Mouse (Mus musculus) MEL (cell line): ENCODE data around the gene Eif2ak4.

ENCODE experiments used
- CHD2 ChIP-seq: IDR thresholded peaks from 2 replicates; pipeline ENCODE4 v1.6.1; 2011; ENCODE audit warnings: low read length, improper control_type of control experiment
- CTCF ChIP-seq, 3 experiments: IDR thresholded peaks in 2 of 3; conservative IDR thresholded peaks in 1 of 3; 2 replicates each; pipeline ENCODE4 v1.5.1; 2011 to 2012; ENCODE audit warnings: low read length in 3 of 3, low read depth in 2 of 3, mild to moderate bottlenecking in 2 of 3, improper control_type of control experiment in 1 of 3, inconsistent platforms in 1 of 3, mixed read lengths in 1 of 3, moderate library complexity in 1 of 3; ENCODE audit not compliant: control insufficient read depth in 1 of 3, insufficient read depth in 1 of 3, poor library complexity in 1 of 3, severe bottlenecking in 1 of 3
- EP300 ChIP-seq, 2 experiments: IDR thresholded peaks; 2 replicates each; pipeline ENCODE4 v1.6.1; 2011; ENCODE audit warnings: improper control_type of control experiment in 2 of 2, low read length in 2 of 2, low read depth in 1 of 2, mild to moderate bottlenecking in 1 of 2
- GABPA ChIP-seq: IDR thresholded peaks from 2 replicates; pipeline ENCODE4 v1.6.1; 2012; ENCODE audit warnings: low read depth, mild to moderate bottlenecking, inconsistent platforms, low read length, improper control_type of control experiment, moderate library complexity
- POLR2A ChIP-seq, 2 experiments: IDR thresholded peaks; 2 replicates each; pipeline ENCODE4 v1.6.1; 2011 to 2012; ENCODE audit warnings: low read length in 2 of 2, mild to moderate bottlenecking in 2 of 2, control low read depth in 1 of 2, improper control_type of control experiment in 1 of 2, low read depth in 1 of 2, moderate library complexity in 1 of 2; ENCODE audit not compliant: control insufficient read depth in 1 of 2, insufficient read depth in 1 of 2, poor library complexity in 1 of 2
- RAD21 ChIP-seq: IDR thresholded peaks from 2 replicates; pipeline ENCODE4 v1.6.1; 2011; ENCODE audit warnings: mild to moderate bottlenecking, low read depth, low read length, improper control_type of control experiment
- TCF12 ChIP-seq: IDR thresholded peaks from 2 replicates; pipeline ENCODE4 v1.6.1; 2014; ENCODE audit warnings: low read depth, mild to moderate bottlenecking, inconsistent platforms, low read length, improper control_type of control experiment, moderate library complexity
- UBTF ChIP-seq: IDR thresholded peaks from 2 replicates; pipeline ENCODE4 v1.6.1; 2012; ENCODE audit warnings: low read depth, mild to moderate bottlenecking, inconsistent platforms, low read length, improper control_type of control experiment, moderate library complexity, borderline replicate concordance; ENCODE audit not compliant: insufficient read depth
- USF1 ChIP-seq: IDR thresholded peaks from 2 replicates; pipeline ENCODE4 v1.6.1; 2014; ENCODE audit warnings: low read depth, mild to moderate bottlenecking, inconsistent platforms, low read length, improper control_type of control experiment, moderate library complexity

DNA sequence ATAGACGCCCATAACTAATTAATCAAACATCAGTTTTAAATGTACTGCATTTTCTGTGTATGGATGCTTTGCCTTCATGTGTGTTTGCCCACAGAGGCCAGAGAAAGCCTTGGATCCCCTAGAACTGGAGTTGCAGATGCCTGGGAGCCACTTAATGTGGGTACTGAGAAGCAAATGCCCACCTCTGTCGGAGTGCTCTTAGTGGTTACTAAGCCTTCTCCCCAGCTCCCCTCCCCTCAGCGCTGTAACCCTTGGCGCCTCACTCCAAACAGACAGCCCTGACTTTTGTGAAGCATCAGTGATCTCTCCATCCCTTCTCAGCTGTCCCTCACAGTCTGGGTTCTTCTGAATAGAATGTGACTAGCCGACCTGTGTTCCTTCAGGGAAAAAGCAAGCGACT, 110.1 kb downstream of the Eif2ak4 start:
- no peak for TF ChIP-seq GABPA
- no peak for TF ChIP-seq POLR2A (IDR thresholded peaks at IDR 0.05; ENCODE audit: control insufficient read depth in 1 of 2, insufficient read depth in 1 of 2, low read depth in 1 of 2, low read length in 2 of 2, poor library complexity in 1 of 2)
- TF ChIP-seq USF1: no peak
- TF ChIP-seq CTCF (IDR thresholded peaks at IDR 0.05 in 2 of 3, conservative IDR thresholded peaks at IDR 0.05 in 1 of 3; ENCODE audit: control insufficient read depth in 1 of 3, insufficient read depth in 1 of 3, low read depth in 2 of 3, low read length in 3 of 3, poor library complexity in 1 of 3, severe bottlenecking in 1 of 3): no peak
- no peak for TF ChIP-seq UBTF
- TF ChIP-seq EP300 (IDR thresholded peaks at IDR 0.05; ENCODE audit: low read depth in 1 of 2, low read length in 2 of 2): no peak
- no peak for TF ChIP-seq RAD21
- TF ChIP-seq CHD2: no peak
- TF ChIP-seq TCF12: no peak
